Mouse (Mus musculus): ENCODE measurements at regions not wholly inside any gene's neighbourhood (a gene's known extent, or its start where the extent isn't known, plus 50 kb on each side); places are given as distances from the start of the nearest gene placed in this dataset.

- no peak for TF ChIP-seq CTCF (IDR thresholded peaks at IDR 0.05; ENCODE audit: extremely low read depth, insufficient read depth, low read length)
- no peak for TF ChIP-seq POLR2A (IDR thresholded peaks at IDR 0.05; ENCODE audit: extremely low read depth, insufficient read depth, low read length)
These were observed 544.2 kb upstream of the Hsf2 start for GRCm38 (mm10) chr10:56941972-56942371.
